Mouse (Mus musculus) spleen, adult 2 months (tissue): Measurements from ENCODE around the gene Gpsm3. TPM values are rescaled to one million over a fixed set of nuclear protein-coding genes. Genes with fewer than 3 reads are reported as not detected.

Experiments used
- DNase-seq, 2 experiments: peaks; one replicate each; pipeline versions ENCODE4 v3.0.0 to v3.0.0-alpha.2; 2012 to 2021; ENCODE audit warnings: low spot score in 2 of 2, low read depth in 1 of 2
- H3K27ac ChIP-seq: fragments of 200-500 bp; 2 replicates; pipeline ENCODE4 v1.5.1; 2012; ENCODE audit warnings: low read length, inconsistent platforms; ENCODE audit not compliant: insufficient read depth
- H3K27me3 ChIP-seq: fragments of 200-500 bp; 2 replicates; pipeline ENCODE4 v1.6.1; 2012; ENCODE audit warnings: mild to moderate bottlenecking, moderate library complexity, low read length, inconsistent platforms; ENCODE audit not compliant: control insufficient read depth, insufficient read depth
- H3K36me3 ChIP-seq: fragments of 200-500 bp; 2 replicates; pipeline ENCODE4 v1.6.1; 2012; ENCODE audit warnings: mild to moderate bottlenecking, low read length, inconsistent platforms; ENCODE audit not compliant: control insufficient read depth, insufficient read depth
- H3K4me1 ChIP-seq: fragments of 200-500 bp; 2 replicates; pipeline ENCODE4 v1.6.1; 2011; ENCODE audit warnings: inconsistent platforms; ENCODE audit not compliant: control insufficient read depth, insufficient read depth, insufficient read length
- H3K4me3 ChIP-seq: fragments of 200-500 bp; 2 replicates; pipeline ENCODE4 v1.5.1; 2011; ENCODE audit warnings: mild to moderate bottlenecking, inconsistent platforms; ENCODE audit not compliant: insufficient read depth, insufficient read length; ENCODE audit errors: extremely low read depth
- CTCF ChIP-seq: fragments of 200-500 bp; IDR thresholded peaks from 2 replicates; pipeline ENCODE4 v1.5.1; 2011; ENCODE audit warnings: mild to moderate bottlenecking, inconsistent platforms; ENCODE audit not compliant: insufficient read depth, insufficient read length, insufficient replicate concordance; ENCODE audit errors: extremely low read depth
- POLR2A ChIP-seq: fragments of 200-500 bp; IDR thresholded peaks from 2 replicates; pipeline ENCODE4 v1.6.1; 2011; ENCODE audit warnings: low read depth, low read length, inconsistent platforms
- WGBS: fragments of 180-500 bp; shearing (Covaris S2); methylation state at CpG from one replicate; pipeline ENCODE4 v1.1.7; 2018; 5-methylcytosine and 5-hydroxymethylcytosine counted together
- polyA plus RNA-seq: library from polyadenylated mRNA; depleted of rRNA; stranded (reverse); fragments of >200 nt; gene quantifications from 2 replicates; pipeline ENCODE4 v1.2.3, GENCODE M21; 2012

Gpsm3 gene
- polyA plus RNA-seq, 1 experiment, result 68.8 TPM

DNA sequence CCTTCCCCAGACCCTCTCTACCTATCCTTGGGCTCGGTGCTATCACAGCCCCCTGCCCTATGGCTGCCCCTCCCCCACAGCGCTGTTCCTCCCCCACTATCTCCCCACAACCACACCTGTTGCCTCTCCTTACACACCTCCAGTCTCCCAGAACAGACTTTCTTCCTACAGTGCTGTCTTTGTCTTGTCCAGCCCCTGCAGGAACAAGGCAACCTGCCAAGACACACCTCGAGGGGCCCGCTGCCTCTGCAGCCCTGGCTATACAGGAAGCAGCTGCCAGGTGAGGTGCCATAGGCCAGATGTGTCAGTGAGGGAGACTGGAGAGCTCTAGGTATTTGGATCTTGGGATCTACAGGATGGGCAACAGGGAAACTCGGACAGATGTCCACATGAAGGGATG is 13.0 kb upstream of the Gpsm3 start:
- DNase-seq, result no peak
- Histone ChIP-seq H3K36me3 (no peaks in the 10 kb centered on the region), H3K4me1 (no peaks in the 10 kb centered on the region; the same call in 1 of the 2 replicates), H3K27me3 (no peaks in the 10 kb centered on the region), H3K27ac (no peak overlapping the region), H3K4me3 (no peak overlapping the region)
- 64% methylated on average over 5 of the region's 5 CpGs for WGBS
- no peak for TF ChIP-seq CTCF
- TF ChIP-seq POLR2A, result no peak

DNA sequence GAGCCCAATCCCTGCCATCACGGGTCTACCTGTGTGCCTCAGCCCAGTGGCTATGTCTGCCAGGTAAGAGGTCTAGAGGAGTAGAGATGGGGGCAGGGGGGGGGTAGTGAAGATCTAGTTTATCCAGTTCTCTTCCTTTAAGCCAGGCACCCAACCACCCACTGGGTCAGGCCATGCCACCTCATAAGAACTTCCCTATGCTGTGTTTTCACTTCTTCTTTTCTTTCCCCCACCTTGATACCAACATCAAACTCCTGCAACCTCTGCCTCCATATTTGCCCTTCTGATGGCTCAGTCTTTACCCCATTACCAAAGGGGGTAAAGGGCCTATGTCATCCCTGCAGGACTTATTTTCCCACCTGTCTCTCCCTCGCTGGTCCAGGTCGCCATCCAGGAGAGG is 11.5 kb upstream of the Gpsm3 start:
- 80% methylated on average over 3 of the region's 3 CpGs for WGBS

DNA sequence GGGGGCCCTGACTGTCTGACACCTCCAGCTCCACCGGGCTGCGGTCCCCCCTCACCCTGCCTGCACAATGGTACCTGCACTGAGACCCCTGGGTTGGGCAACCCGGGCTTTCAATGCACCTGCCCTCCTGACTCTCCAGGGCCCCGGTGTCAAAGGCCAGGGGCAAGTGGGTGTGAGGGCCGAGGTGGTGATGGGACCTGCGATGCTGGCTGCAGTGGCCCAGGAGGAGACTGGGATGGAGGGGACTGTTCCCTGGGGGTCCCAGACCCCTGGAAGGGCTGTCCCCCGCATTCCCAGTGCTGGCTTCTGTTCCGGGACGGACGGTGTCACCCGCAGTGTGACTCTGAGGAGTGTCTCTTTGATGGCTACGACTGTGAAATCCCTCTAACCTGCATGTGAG is 7.1 kb upstream of the Gpsm3 start:
- Histone ChIP-seq H3K4me1 (peaks cover 3% of the 10 kb centered on the region; the same call in 1 of the 2 replicates), H3K27ac (no peak overlapping the region), H3K4me3 (no peak overlapping the region), H3K36me3 (no peaks in the 10 kb centered on the region), H3K27me3 (no peaks in the 10 kb centered on the region)
- 92% methylated on average over 12 of the region's 12 CpGs for WGBS
- no peak for TF ChIP-seq POLR2A
- no peak for TF ChIP-seq CTCF
- no peak for DNase-seq

More for the DNA sequence above, 11.5 kb upstream of the Gpsm3 start:
- Histone ChIP-seq H3K36me3 (no peaks in the 10 kb centered on the region), H3K4me3 (no peak overlapping the region), H3K27me3 (no peaks in the 10 kb centered on the region), H3K4me1 (no peaks in the 10 kb centered on the region; the same call in 1 of the 2 replicates), H3K27ac (peak overlapping the region; percentile 65)
- TF ChIP-seq CTCF (no peak), POLR2A (no peak)
- peak; percentile 43 to 50 for DNase-seq

DNA sequence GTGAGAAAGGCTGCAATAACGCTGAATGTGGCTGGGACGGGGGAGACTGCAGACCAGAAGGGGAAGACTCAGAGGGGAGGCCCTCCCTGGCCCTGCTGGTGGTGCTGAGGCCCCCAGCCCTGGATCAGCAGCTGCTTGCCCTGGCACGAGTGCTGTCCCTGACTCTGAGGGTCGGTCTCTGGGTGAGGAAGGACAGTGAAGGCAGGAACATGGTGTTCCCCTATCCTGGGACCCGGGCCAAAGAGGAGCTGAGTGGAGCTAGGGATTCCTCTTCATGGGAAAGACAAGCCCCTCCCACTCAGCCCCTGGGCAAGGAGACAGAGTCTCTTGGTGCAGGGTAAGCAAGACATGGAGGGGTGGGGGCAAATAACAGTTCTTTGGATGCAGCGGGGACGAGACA is 6.2 kb upstream of the Gpsm3 start:
- Histone ChIP-seq H3K4me1 (peaks cover 5% of the 10 kb centered on the region; the same call in 1 of the 2 replicates), H3K27ac (no peak overlapping the region), H3K4me3 (no peak overlapping the region), H3K27me3 (no peaks in the 10 kb centered on the region), H3K36me3 (no peaks in the 10 kb centered on the region)
- DNase-seq, result no peak
- TF ChIP-seq POLR2A (no peak), CTCF (no peak)
- WGBS, result 79% methylated on average over 7 of the region's 7 CpGs

DNA sequence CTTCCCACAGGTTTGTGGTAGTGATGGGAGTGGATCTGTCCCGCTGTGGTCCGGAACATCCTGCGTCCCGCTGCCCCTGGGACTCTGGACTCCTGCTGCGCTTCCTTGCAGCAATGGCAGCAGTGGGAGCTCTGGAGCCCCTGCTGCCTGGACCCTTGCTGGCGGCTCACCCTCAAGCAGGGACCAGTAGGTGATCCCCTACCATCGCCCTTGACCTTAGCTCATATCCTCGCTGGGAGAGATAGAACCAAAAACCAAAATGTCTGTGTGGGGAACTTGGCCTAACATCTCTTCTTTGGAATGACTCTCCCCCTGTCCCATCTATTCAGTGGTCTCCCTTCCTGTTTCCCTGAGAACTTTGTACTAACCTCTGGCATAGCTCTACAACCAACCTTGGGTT is 5.8 kb upstream of the Gpsm3 start:
- no peak overlapping the region for H3K27ac ChIP-seq
- no peak overlapping the region for H3K4me3 ChIP-seq
- TF ChIP-seq POLR2A (no peak), CTCF (no peak)
- WGBS, result 97% methylated on average over 8 of the region's 8 CpGs
- H3K4me1 ChIP-seq, result peaks cover 8% of the 10 kb centered on the region; the same call in 1 of the 2 replicates
- no peak for DNase-seq
- no peaks in the 10 kb centered on the region for H3K27me3 ChIP-seq
- H3K36me3 ChIP-seq, result no peaks in the 10 kb centered on the region

DNA sequence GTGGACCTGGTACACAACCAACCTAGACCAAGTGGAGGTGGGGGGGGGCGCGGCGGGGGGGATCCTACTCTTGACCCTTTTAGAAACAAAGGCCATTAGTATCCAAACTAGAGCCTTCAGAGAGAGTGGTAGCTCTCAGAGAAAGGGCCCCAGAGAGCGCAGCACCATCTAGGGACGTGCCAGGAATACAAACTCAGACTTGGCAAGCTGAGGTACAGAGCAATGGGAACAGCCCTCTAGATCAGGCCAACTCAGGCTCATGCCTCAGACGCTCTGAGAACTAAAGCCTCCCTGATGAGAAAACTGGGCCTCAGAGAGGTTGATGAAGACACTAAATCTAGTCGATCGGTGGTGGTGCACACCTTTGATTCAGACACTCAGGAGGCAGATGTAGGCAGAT is 4.5 kb upstream of the Gpsm3 start:
- DNase-seq, result no peak
- Histone ChIP-seq H3K4me3 (no peak overlapping the region), H3K27ac (no peak overlapping the region), H3K36me3 (no peaks in the 10 kb centered on the region), H3K4me1 (peaks cover 9% of the 10 kb centered on the region; the same call in 1 of the 2 replicates), H3K27me3 (no peaks in the 10 kb centered on the region)
- 96% methylated on average over 8 of the region's 8 CpGs for WGBS
- TF ChIP-seq CTCF (no peak), POLR2A (no peak)

DNA sequence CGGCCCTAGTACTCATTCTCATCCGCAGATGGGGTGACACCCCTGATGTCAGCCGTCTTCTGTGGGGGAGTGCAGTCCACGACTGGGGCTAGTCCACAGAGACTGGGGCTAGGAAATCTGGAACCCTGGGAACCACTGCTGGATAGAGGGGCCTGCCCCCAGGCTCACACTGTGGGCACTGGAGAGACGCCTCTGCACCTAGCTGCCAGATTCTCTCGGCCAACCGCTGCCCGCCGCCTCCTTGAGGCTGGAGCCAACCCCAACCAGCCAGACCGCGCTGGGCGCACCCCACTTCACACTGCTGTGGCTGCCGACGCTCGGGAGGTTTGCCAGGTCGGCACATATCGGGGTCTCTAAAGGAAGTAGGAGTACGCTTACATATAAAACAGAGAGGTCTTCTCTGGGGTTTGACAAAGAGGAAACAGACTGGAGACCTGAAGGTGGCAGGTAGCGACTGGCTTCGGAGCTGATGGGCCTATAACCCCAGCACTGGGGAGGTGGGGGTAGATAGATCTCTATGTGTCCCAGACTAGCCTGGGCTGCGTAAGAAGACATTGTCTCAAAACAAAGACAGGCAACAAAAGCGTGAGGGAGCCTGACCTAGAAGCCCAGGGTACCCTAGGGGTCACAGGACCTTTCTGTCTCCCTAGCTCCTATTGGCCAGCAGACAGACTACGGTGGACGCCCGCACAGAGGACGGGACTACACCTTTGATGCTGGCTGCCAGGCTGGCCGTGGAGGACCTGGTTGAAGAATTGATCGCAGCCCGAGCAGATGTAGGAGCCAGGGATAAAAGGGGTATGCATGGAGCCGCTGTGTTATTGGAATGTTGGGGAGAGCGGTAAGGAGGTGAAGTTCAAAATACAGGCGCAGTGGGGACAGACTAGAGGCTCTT is 3.5 kb upstream of the Gpsm3 start:
- TF ChIP-seq CTCF, result no peak
- no peak for TF ChIP-seq POLR2A
- H3K4me1 ChIP-seq, result peaks cover 9% of the 10 kb centered on the region; the same call in 1 of the 2 replicates
- WGBS, result 51% methylated on average over 32 of the region's 32 CpGs

More for the DNA sequence above, 3.5 kb upstream of the Gpsm3 start:
- no peaks in the 10 kb centered on the region for H3K27me3 ChIP-seq
- DNase-seq, result no peak
- H3K27ac ChIP-seq, result no peak overlapping the region
- peak overlapping the region; percentile 89; the same call in 1 of the 2 replicates for H3K4me3 ChIP-seq
- peaks cover 2% of the 10 kb centered on the region; the same call in 1 of the 2 replicates for H3K36me3 ChIP-seq
